Mouse (Mus musculus) layer of hippocampus, postnatal 14 days (tissue): Measurements from ENCODE around the gene Elovl7. TPM values are rescaled to one million over a fixed set of nuclear protein-coding genes. Genes with fewer than 3 reads are reported as not detected.

Experiments used
- DNase-seq, 2 experiments: peaks; one replicate each; pipeline ENCODE4 v3.0.0; 2021 to 2022; ENCODE audit warnings: low spot score in 2 of 2, mixed read lengths in 1 of 2
- long read RNA-seq, 2 experiments: library from polyadenylated mRNA; stranded (forward); transcript quantifications; one replicate each; pipeline ENCODE4 v2.0.0; 2021
- total RNA-seq, 2 experiments: library from RNA; stranded (reverse); gene quantifications; 2 replicates each; pipeline ENCODE4 v1.2.3; 2021

The Elovl7 gene
- 10 to 100 TPM; 13.9 to 14.8 TPM for total RNA-seq
- long read RNA-seq, experiment 1, full-length matches to known transcripts = 13 of 15 reads
- long read RNA-seq, experiment 1, partial matches to known transcripts = 1 of 15 reads
- long read RNA-seq, experiment 1, other reads (novel, unspliced or antisense) = 1 of 15 reads
- long read RNA-seq, experiment 2, full-length matches to known transcripts = 24 of 26 reads
- long read RNA-seq, experiment 2, partial matches to known transcripts = 1 of 26 reads
- long read RNA-seq, experiment 2, other reads (novel, unspliced or antisense) = 1 of 26 reads

GRCm38 (mm10) chr13:108214081-108214484, at the start of gene Elovl7:
TSS of gene Elovl7 (plus strand) at chr13:108214404.
- peak; percentile 56 to 68 for DNase-seq

GRCm38 (mm10) chr13:108164621-108165020, 49.6 kb upstream of the Elovl7 start:
- no peak for DNase-seq

GRCm38 (mm10) chr13:108170002-108170401, 44.2 kb upstream of the Elovl7 start:
- no peak for DNase-seq

- no peak for DNase-seq
Observed at GRCm38 (mm10) chr13:108170511-108170910, 43.7 kb upstream of the Elovl7 start.

GRCm38 (mm10) chr13:108179618-108180017, 34.6 kb upstream of the Elovl7 start:
- no peak for DNase-seq

GRCm38 (mm10) chr13:108180821-108181220, 33.4 kb upstream of the Elovl7 start:
- DNase-seq = no peak

- DNase-seq = no peak
Observed at GRCm38 (mm10) chr13:108184743-108185255, 29.4 kb upstream of the Elovl7 start.

GRCm38 (mm10) chr13:108185530-108185929, 28.7 kb upstream of the Elovl7 start:
- no peak for DNase-seq

- DNase-seq = no peak
Observed at GRCm38 (mm10) chr13:108187994-108188393, 26.2 kb upstream of the Elovl7 start.

- DNase-seq = peak; percentile 41 to 68
Observed at GRCm38 (mm10) chr13:108191074-108191720, 23.0 kb upstream of the Elovl7 start.

- no peak for DNase-seq
Observed at GRCm38 (mm10) chr13:108195474-108195873, 18.7 kb upstream of the Elovl7 start.

- no peak for DNase-seq
Observed at GRCm38 (mm10) chr13:108204857-108205256, 9.3 kb upstream of the Elovl7 start.

- no peak for DNase-seq
Observed at GRCm38 (mm10) chr13:108207447-108207846, 6.8 kb upstream of the Elovl7 start.

GRCm38 (mm10) chr13:108208090-108208489, 6.1 kb upstream of the Elovl7 start:
- no peak for DNase-seq

- no peak for DNase-seq
Observed at GRCm38 (mm10) chr13:108210960-108211359, 3.2 kb upstream of the Elovl7 start.

GRCm38 (mm10) chr13:108212397-108213018, 1.7 kb upstream of the Elovl7 start:
- DNase-seq = no peak

GRCm38 (mm10) chr13:108214485-108215107, 392 bp downstream of the Elovl7 start:
- peak in 1 of 2 experiments; percentile 15 for DNase-seq

GRCm38 (mm10) chr13:108215231-108215780, 1.1 kb downstream of the Elovl7 start:
- peak in 1 of 2 experiments; percentile 7 for DNase-seq

- DNase-seq = no peak
Observed at GRCm38 (mm10) chr13:108219773-108220172, 5.6 kb downstream of the Elovl7 start.

GRCm38 (mm10) chr13:108229191-108229590, 15.0 kb downstream of the Elovl7 start:
- DNase-seq = no peak

GRCm38 (mm10) chr13:108229634-108230330, 15.6 kb downstream of the Elovl7 start:
- DNase-seq = no peak
